Mouse (Mus musculus) E14TG2a.4 (cell line): ENCODE results near the gene Pik3cd.

Experiments
- CTCF ChIP-seq: conservative IDR thresholded peaks from 2 replicates; pipeline ENCODE4 v1.5.1; 2014; ENCODE audit warnings: low read length
- NANOG ChIP-seq: IDR thresholded peaks from 2 replicates; pipeline ENCODE4 v1.6.1; 2014; ENCODE audit warnings: borderline replicate concordance, low read length, mixed read lengths
- POU5F1 ChIP-seq: IDR thresholded peaks from 2 replicates; pipeline ENCODE4 v1.6.1; 2014; ENCODE audit warnings: low read length, borderline replicate concordance

- no peak for TF ChIP-seq CTCF
- TF ChIP-seq POU5F1, result no peak
- no peak for TF ChIP-seq NANOG
These were observed 75.6 kb downstream of the Pik3cd start for GRCm38 (mm10) chr4:149626809-149627208.
